Mouse (Mus musculus) small intestine, adult 2 months (tissue): ENCODE data around the gene Thbs3.

ENCODE experiments used
- CTCF ChIP-seq: fragments of 200-500 bp; IDR thresholded peaks from 2 replicates; pipeline ENCODE4 v1.5.1; 2012; ENCODE audit warnings: low read depth, mild to moderate bottlenecking, control low read depth, inconsistent platforms, low read length, moderate library complexity, mixed read lengths; ENCODE audit not compliant: insufficient replicate concordance, insufficient read length; ENCODE audit errors: extremely low read depth
- POLR2A ChIP-seq: fragments of 200-500 bp; IDR thresholded peaks from 2 replicates; pipeline ENCODE4 v1.6.1; 2012; ENCODE audit warnings: low read depth, mild to moderate bottlenecking, control low read depth, inconsistent platforms, low read length, moderate library complexity

DNA sequence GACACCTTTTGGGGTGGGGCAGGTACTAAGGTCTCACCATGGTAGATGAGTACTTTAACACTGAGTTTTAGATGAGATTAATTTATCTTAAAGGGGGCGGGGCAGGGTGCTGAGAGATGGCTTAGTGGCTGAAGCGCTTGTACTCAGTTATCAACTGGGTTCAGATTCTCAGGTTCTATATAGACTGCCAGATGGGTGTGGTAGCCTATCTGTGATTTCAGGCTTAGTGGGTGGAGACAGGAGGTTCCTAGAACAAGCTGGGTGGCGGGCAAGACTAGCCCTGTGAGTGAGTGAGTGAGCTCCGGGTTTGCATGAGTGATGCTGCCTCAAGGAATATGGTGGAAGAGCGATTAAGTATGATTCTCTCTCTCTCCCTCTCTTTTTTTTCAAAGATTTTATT is 40.0 kb downstream of the Thbs3 start:
- TF ChIP-seq POLR2A = no peak
- TF ChIP-seq CTCF = no peak
